Mouse (Mus musculus): ENCODE results near the gene Rnaseh2b.

The Rnaseh2b gene

DNA sequence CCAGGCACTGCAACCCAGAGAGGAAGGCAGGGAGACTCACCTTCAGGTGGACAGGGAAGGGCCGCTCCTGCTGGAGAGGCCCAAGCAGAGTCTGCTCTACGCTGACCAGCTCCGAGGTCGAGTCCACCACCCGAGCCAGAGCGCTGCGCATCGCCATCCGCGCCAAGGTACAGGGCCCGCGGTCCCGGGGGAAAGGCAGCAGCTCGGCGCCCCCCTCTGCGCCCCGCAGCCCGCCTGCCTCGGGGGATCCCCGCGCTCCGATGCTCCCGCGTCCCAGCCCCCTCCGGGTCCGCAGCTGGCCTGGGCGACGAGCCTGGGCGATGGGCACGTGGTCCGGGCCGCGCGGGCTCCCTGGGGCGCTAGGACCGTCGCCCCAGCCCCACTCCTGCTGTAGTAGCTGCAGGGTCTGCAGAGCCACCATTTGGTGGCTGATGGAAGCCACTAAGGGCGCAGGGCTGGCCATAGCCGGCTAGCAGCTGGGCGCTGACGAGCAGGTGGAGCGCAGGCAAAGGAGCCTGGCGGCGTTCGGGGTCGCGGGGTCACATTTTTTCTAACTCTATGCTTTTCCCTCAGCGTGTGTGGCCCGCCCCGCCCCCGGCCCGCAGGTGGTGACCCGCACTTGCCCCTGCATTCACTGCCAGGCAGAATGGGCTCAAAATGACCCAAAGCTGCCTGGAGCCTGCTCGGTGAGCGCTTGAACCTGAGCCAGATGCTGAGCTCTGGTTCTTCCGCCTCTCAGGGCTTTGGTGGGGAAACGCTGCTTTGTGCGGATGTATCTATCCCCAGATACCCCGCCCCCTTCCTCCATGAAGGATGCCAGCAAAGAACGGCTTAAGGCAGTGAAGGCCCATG, at the start of gene Rnaseh2b, which contains the start of gene Dleu7:
Gene Rnaseh2b, plus strand, starts transcription at position 102 of the 852 bp plus-strand sequence.
Gene Dleu7, minus strand, starts transcription at position 560 of the 852 bp plus-strand sequence.
- peak; percentile 3 for DNase-seq (ENCODE audit: low spot score)

DNA sequence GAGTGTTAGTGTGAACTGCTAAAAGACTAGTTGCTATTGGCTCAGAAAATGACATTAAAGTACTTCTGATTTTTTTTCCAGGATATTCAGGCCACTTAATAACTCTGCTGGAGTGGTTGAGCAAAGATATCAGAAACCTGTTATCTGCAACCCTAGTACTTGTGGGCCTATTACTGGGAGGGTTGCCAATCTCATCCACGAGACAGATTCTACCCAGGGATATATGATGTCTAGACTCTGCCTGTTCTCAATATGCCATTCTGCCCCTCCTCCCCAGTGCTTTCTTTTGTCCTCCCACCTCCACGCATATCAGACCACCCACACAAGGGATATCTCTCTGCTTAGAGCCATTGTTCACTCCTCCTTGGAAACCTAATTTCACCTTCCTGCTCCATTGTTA, 48.9 kb upstream of the Rnaseh2b start:
- no peak for DNase-seq (ENCODE audit: low spot score)

DNA sequence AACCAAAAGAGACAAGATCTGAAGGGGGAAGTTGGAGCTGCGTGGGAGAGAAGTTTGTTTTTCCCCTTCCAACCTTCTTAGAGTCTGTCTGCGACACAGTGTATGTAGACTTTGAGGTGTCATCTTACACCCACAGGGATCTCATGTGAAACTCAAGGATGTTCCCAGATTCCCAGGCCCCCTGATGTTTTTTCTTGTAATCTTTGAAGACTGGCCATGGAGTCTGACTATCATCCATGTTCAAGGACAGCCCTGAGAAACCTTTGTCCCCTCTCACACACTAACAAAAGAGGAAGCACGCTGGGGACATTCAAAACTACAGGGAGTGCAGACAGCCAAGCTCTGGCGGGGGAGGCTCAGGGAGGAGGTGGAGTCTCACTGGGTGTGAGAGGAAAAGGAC, 46.8 kb upstream of the Rnaseh2b start:
- DNase-seq (ENCODE audit: low spot score) = no peak

DNA sequence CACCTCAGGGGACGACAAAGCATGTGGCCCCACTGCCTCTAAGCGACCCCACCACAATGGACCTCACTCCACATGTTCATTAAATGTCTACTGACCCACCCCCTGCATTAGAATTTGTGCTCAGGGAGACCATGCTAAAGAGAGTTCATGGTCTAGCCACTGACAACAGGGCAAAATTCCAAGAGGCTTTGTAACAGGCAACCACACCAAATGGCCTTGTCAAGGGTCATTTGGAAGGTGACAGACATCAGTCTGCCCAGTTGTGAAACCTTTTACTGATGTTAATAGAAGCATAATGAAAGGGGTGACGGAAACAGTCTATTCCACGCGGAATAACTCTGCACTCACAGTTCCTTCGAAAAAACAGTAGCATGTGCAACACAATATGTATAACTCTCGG, 44.0 kb upstream of the Rnaseh2b start:
- no peak for DNase-seq (ENCODE audit: low spot score)

DNA sequence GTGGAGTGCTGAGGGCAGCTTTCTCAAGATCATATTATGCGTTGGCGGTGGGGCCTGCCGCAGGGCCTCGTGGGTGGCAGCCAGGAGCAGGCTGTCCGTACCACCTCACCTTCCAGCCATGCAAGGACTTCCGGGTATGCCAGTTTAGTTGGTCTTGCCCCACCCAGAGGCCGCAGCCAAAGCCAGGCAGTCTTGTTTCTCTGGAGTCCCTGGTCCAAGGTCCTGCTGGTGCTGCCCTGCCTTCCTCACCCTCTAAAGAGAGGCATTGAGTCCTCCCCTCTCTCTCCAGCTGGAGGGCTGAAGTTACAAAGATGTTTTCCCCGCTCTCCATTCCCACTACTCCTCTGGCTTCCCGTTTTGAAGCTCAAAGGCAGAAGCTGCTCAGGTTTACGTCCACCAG, 43.6 kb upstream of the Rnaseh2b start:
- DNase-seq (ENCODE audit: low spot score) = no peak

DNA sequence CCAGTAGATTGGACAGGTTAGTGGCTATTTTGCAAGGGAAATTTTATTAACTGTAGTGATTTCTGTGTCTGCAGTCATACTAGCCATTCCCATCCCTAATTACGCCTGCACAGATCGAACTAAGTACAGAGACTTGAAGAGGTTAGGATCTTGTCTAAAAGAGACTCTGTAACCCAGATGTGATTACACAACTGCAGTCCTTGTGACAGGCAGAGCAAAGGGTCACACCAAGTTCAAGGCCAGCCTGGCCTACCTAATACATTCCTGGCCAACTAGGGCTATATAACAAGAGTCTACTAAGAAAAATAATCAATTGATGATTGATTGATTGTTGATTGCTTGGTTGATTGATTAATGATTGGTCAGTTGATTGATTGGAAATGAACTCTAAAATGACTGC, 43.1 kb upstream of the Rnaseh2b start:
- DNase-seq (ENCODE audit: low spot score) = no peak

DNA sequence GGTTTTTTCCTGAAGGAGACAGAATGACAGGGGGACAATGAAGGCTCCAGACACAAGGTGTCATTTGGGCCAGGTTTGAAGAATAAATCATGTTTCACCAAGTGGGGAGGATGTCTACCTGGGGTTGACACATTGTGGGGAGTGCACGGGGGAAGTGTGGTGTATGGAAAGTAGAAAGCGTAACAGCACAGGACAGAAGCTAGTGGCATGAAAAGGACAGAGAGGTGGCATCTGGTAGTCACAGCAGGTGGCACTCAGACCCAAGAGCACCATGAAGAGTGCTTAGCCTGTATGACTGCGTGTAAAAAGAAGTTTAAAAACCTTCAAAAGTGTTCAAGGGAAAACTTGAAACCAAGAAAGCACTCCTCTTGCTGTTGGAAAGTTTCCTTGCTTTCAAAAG, 42.3 kb upstream of the Rnaseh2b start:
- no peak for DNase-seq (ENCODE audit: low spot score)

DNA sequence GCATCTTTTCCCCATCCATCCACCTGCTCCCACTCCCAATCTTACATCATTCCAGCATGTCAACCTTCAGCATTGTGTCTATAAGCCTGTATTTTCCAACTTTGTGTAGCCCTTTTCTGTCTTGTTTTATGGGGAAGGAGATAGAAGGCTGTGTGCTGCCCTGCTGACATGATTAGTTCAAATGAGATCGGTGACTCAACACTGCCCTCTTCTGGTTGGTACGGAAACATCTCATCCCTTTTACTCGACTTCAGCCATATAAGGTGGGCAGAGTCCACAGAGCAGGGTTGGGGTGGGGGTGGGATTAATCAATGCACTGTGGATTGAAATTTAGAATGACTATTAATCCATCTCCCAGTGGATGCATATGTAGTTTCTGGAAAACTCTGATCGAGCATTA, 40.4 kb upstream of the Rnaseh2b start:
- DNase-seq (ENCODE audit: low spot score) = no peak

DNA sequence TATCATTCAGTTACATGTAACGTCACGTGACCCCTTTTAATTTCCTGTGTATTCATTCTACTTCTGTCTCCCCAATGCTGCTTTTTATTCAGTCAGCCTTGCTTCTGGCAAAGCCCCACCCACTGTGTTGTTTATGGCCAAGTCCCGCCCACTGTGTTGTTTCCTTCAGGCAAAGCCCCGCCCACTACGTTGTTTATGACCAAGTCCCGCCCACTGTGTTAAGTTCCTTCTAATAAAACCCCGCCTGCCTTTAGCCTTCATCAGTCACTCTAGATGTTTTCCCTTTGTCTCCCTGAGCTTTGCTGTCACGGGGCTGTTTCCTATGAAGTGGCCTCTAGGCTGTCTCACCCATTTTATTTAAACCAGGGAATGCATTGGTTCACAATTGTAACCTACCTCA, 38.0 kb upstream of the Rnaseh2b start:
- no peak for DNase-seq (ENCODE audit: low spot score)

DNA sequence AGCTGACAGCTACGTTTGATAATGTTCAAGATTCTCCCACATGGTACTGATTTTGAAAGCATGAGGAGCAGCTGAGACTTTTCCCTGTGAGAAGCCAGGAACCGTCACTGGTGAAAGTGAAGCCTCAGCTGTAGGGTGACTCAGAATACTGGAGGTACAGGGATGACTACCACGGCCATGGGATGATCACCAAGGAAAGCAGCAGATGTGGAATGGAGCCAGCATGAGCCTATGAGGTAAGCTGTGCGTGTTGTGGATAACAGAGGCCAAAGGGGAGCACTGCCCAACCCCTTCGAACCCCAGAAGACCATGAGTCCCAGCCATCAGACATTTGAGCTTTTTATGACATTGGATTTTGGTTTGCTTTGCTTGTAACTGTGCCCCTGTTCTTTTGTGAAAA, 36.3 kb upstream of the Rnaseh2b start:
- no peak for DNase-seq (ENCODE audit: low spot score)

DNA sequence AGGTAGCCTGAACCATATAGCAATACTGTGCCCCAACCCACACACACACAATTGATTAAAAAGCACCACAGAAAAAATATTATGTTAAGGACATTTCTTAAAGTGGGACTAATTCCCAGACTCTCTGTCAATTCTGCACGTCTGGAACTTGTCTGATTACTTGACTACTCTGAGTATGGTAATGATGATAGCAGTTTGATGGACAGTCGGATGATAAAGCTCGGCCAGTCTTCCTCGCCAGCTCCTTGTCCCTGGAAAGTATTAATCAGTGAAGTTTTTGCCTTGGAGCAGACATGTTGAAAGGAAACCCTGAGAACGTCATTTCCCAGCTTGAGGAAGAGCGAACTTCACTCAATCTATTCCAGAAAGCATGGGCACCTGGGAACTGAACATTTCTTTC, 34.3 kb upstream of the Rnaseh2b start:
- no peak for DNase-seq (ENCODE audit: low spot score)

DNA sequence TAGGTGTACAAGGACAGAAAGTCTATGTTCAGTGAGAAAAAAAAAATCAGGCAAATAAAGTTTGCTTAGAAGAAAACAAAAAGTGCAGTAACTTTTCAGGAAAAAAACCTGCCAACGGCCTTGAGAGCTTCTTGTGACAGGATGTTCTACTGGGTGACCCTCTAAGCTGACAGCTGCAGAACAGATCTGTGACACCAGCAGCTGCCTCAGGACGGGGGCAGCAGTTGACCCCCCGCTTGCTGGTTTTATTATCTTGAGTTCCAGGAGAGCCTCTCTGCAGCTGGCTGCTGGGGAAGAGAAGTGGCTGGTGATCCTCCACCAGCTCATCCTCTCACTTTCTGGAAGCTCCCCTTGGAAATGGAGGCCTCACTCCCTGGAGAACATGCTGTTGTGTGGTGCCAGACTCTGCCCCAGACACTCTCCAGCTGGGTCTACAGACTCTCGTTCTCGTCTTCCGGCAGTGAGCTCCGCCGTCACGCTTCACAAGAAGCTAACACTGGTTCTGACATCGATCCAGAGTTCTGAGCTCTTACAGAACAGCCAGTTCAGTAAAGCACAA, 33.3 kb upstream of the Rnaseh2b start:
- no peak for DNase-seq (ENCODE audit: low spot score)

DNA sequence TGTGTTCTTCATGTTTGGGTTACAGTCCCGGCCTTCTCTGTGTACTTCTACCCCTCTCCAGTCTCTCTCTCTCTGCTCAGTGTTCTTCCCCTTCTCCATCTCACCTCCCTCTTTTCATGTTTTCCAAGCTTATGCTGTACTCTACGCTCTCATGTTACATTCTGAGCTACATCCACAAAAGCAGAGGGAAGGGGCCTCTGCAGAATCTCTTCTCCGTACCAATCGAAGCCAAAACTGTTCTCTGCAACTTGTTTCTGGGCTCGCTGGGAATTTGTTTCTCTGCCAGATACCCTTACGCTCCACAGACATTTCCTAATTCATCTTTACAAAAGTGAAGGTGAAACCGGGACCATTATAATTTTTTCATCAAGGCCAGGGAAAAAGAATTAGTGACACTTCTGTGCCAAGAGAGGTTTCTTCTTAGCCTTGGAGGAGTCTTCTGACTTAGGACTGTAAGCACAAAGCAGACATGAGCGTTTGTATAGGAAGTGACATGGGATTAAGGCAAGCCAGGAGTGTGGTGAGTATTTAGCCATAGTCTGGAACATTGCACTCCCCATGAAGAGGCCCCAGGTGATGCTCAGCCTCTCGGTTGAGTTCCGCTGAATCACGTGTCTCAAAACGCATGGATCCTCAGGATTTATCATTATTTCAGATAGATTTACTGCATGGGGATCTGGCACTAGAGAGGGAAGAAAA, 21.5 kb upstream of the Rnaseh2b start:
- no peak for DNase-seq (ENCODE audit: low spot score)

DNA sequence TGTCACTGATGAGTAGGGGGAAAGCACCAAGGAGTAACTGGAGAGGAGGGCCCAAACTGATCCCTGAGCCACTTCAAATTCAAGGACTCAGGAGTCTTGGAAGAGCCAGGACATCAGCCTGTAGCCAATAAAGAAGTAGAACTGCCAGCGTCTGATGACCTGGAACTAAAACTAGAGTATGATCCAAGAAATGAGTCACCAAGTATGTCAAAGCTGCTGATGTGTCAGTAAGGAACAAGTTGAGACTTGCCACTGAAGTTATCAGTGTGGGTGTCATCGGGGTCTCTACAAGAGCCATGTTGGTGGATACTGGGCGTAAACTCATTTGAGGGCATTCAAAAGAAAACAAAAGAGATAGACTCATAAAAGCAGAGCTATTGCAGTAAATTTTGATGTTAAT, 18.8 kb upstream of the Rnaseh2b start:
- DNase-seq (ENCODE audit: low spot score) = no peak

DNA sequence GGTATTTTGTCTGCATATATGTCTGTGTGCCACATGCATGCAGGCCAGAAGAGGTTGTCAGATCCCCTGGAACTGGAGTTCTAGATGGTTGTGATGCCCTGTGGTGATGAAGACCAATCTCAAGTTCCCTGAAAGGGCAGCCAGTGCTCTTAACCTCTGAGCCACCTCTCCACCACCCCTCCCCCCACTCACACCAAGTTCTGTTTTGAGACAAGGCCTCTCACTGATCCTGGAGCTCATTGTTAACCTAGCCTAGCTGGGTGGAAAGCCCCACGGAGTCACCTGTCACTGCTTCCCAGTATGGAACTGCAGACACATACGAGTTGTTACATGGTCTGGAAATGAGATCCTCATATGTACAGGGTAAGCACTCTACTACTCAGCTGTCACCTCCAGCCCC, 9.4 kb upstream of the Rnaseh2b start:
- DNase-seq (ENCODE audit: low spot score) = no peak

DNA sequence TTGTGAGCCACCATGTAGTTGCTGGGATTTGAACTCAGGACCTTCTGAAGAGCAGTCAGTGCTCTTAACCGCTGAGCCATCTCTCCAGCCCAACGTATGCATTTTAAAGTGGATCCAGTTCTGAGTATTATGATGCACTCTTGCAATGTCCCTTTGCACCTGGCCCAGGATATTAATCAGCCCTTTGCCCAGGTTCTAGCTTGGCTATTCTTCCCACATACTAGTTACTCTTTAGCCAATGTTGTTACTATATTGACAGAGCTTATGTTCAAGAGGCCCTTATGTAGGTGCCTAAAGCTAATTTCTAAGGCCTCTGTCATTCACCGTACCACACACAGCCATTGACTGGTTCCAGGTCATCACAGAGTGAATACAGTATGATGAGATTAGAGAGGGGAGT, 3.7 kb upstream of the Rnaseh2b start:
- no peak for DNase-seq (ENCODE audit: low spot score)

DNA sequence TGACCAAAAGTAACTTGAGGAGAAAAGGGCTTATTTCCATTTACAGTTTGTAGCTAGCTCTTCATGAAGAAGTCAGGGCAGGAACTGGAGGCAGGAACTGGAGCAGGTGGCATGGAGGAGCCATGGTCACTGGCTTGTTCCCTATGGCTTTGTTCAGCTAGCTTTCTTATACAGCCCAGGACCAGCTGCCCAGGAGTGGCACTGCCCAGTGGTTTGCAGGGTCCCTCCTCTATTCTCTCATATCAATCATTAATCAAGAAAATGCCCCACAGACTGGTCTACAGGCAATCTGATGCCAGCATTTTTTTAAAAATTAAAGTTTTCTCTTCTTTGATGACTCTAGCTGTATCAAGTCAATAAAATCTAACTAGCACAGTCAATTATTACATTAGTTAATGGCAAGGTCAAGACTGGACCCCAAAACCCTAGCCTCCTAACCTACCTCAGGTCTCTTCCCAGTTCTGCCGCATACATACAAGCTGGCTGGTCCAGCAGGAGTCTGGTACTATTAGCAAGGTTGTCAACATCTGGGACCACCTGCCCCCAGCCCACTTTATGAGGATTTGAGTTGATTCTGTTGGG, 892 bp upstream of the Rnaseh2b start:
- no peak for DNase-seq (ENCODE audit: low spot score)

DNA sequence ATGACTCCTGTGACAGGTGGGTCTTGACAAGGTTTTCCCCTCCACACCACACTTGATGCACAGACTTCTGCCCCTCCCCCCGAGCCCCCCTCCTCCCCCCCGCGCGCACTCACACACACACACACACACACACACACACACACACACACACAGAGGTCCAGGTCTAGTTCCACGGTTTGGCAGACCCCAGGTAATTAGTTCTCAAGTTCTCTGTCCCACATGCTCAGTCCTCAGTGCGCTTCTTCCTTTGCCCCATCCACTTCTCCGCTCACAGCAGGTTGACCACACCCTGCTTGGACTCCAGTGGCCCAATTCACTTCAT, 262 bp upstream of the Rnaseh2b start:
- no peak for DNase-seq (ENCODE audit: low spot score)

DNA sequence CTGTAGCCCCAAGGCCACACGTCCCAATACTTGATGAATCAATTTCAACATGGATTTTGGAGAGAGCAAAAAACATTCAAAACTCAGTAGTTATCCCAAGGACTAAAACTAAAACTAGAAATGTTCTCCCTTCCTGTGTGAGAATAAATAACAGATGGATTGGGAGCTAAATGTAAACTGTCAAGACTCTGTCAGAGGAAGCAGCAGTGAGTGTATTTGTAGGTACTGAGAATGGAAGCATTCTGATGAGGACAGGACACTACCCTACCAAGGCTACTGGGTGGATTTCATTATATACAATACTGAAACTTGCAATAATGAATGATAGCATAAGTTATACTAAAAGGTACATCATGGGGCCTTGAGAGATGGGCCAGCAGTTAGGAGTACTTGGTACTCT, 6.4 kb downstream of the Rnaseh2b start:
- DNase-seq (ENCODE audit: low spot score) = no peak

DNA sequence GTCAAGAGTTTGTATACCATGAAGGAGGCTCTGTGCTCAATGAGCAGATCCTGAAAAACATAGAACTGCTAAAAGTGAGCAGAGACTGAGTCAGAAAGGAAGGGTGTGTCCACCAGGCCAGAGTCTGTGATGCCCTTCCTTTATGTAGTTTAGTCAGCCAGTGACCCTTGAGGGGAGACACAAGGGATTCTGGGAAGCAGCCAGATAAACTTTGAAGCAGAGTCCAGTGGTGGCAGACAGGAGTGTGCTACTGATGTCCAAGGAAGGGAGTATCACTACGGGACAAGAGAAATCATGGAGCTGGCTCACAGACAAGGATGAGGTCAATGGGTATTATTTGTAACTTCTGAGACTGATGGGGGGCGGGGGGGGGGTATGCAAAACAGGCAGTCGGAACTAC, 7.6 kb downstream of the Rnaseh2b start:
- DNase-seq (ENCODE audit: low spot score) = no peak

DNA sequence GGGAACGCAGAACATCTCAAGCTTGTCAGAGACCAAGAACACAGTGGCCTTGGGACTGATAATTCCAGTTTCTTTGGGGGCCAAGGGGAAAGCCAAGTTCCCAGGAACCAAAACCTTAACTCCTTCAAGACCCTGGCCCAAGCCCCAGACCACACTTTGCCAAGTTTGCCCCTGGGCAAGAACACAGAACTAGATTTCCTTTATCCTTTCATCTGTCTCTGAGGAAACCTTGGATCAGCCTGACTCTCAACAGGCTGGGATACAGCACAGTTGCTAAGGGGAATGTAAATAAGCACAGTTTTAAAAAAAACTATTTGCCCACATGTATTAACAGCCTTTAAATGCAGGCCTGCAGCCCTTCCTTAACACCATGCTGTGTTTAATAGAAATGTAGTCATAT, 15.2 kb downstream of the Rnaseh2b start:
- DNase-seq (ENCODE audit: low spot score) = no peak

DNA sequence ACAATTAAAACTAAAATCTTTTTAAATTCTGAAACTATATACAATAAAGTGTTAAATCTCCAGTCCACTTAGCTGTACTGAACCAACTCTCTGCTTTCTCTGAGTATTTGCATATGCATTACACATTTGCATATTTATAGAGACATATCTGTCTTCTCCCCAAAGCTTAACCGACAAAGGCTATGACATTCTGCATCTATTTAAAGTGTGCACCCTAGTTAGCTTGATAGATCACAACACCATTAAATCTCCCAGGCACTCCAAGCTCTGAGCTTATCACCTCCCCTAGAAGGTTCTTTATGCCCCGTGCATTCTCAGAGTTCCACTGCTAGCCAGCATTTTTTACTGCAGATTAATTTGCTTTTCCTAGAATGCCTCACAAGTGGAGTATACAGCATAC, 16.6 kb downstream of the Rnaseh2b start:
- DNase-seq (ENCODE audit: low spot score) = no peak

DNA sequence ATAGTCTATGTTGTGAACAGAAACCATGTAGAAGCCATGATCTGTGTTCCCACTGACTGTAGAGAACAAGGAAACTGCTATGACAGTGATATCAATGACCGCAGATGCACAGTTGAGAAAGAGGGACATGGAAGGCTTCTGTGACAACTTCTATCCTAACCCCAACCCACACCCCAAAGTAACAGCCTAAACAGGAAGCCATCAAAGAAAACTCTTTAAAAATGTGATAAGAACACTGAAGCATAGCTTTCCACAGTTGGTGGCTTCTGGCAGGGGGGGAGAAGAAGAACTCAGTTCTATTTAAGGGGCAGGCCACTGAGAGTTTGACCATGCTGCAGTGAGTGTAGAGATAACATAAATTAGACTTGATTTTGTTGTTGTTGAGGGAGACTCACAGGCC, 19.3 kb downstream of the Rnaseh2b start:
- DNase-seq (ENCODE audit: low spot score) = no peak
